Mouse (Mus musculus) stomach, postnatal 0 days (tissue): ENCODE results near the gene Ftsj1. TPM values are rescaled to one million over a fixed set of nuclear protein-coding genes. Genes with fewer than 3 reads are reported as not detected.

Source experiments
- ATAC-seq: fragments of 200-750 bp; cut with Nextera tagmentation; 2 replicates; pipeline ENCODE4 v1.8.0; 2017; ENCODE audit not compliant: low FRiP score, low TSS enrichment
- DNase-seq: peaks from one replicate; pipeline ENCODE4 v3.0.0-alpha.2; 2016; ENCODE audit warnings: low spot score
- H3K27ac ChIP-seq: fragments of 300-500 bp; sonication (generic); replicated peaks from 2 replicates; pipeline ENCODE4 v1.5.1; 2014; ENCODE audit warnings: mild to moderate bottlenecking, control low read depth
- H3K27me3 ChIP-seq: fragments of 300-500 bp; sonication (generic); 2 replicates; pipeline ENCODE4 v1.6.1; 2014; ENCODE audit warnings: low read length; ENCODE audit not compliant: control insufficient read depth, insufficient read depth
- H3K36me3 ChIP-seq: fragments of 300-500 bp; sonication (generic); 2 replicates; pipeline ENCODE4 v1.6.1; 2014; ENCODE audit warnings: low read length, mixed read lengths; ENCODE audit not compliant: control insufficient read depth, insufficient read depth
- H3K4me1 ChIP-seq: fragments of 300-500 bp; sonication (generic); replicated peaks from 2 replicates; pipeline ENCODE4 v1.6.1; 2014; ENCODE audit warnings: antibody characterized with exemption; ENCODE audit not compliant: control insufficient read depth, insufficient read depth
- H3K4me2 ChIP-seq: fragments of 300-500 bp; sonication (generic); replicated peaks from 2 replicates; pipeline ENCODE4 v1.6.1; 2014; ENCODE audit warnings: low read depth, mild to moderate bottlenecking, control low read depth, moderate library complexity
- H3K4me3 ChIP-seq: fragments of 300-500 bp; sonication (generic); 2 replicates; pipeline ENCODE4 v1.5.1; 2014; ENCODE audit warnings: low read depth, low read length, control low read depth
- H3K9ac ChIP-seq: fragments of 300-500 bp; sonication (generic); 2 replicates; pipeline ENCODE4 v1.6.1; 2014; ENCODE audit warnings: mild to moderate bottlenecking, low read length, control low read depth, mixed read lengths
- H3K9me3 ChIP-seq: fragments of 300-500 bp; sonication (generic); 2 replicates; pipeline ENCODE4 v1.6.1; 2016; ENCODE audit warnings: low read length; ENCODE audit not compliant: control insufficient read depth
- CTCF ChIP-seq: IDR thresholded peaks from 2 replicates; pipeline ENCODE4 v1.5.1; 2016; ENCODE audit warnings: antibody characterized with exemption, low read depth, mild to moderate bottlenecking, moderate library complexity
- EP300 ChIP-seq: optimal IDR thresholded peaks from 2 replicates; pipeline ENCODE3; 2016; ENCODE audit warnings: antibody characterized with exemption
- WGBS: fragments of 180-500 bp; shearing (Covaris S2); extraction: QIAGEN DNeasy Blood & Tissue Kit; methylation state at CpG from one replicate; pipeline ENCODE4 v1.1.7; 2014; 5-methylcytosine and 5-hydroxymethylcytosine counted together
- polyA plus RNA-seq: library from polyadenylated mRNA; unstranded; fragments of >200 nt; fragmentation: Nextera tagmentation; extraction: Ambion mirVana; gene quantifications from 2 replicates; pipeline ENCODE4 v1.2.1, GENCODE M21; 2015

Ftsj1 gene
- polyA plus RNA-seq, 1 experiment from 2014 or later: 20.3 TPM

DNA sequence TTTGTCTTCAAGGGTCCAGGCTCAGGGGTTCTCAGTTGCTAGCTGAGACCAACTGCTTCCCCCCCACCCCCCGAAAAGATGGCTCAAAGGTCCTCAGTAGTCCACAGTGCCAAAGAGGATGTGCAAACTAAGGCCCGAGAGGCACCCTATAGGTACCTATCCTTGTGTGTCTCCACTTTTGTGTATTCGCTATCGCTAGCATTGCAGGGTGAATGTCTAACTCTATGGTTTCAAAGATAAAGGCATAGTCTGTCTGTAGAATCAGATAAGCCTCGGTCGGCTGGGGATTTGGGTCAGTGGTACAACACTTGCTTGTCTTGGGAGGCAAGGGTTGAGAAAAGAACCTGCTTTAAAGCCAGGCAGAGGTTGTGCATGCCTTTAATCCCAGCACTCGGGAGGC is 28.7 kb downstream of the Ftsj1 start:
- H3K9ac ChIP-seq: no peak overlapping the region
- DNase-seq (no peak), ATAC-seq (no peak)
- TF ChIP-seq EP300 (no peak), CTCF (no peak)
- H3K4me2 ChIP-seq: no peak overlapping the region
- H3K27ac ChIP-seq: no peak overlapping the region
- H3K36me3 ChIP-seq: no peaks in the 10 kb centered on the region
- H3K4me3 ChIP-seq: no peak overlapping the region
- H3K9me3 ChIP-seq: no peaks in the 10 kb centered on the region
- 87% methylated on average over 7 of the region's 7 CpGs for WGBS
- H3K4me1 ChIP-seq: no peaks in the 10 kb centered on the region
- H3K27me3 ChIP-seq: no peaks in the 10 kb centered on the region

- no peak for DNase-seq
- Histone ChIP-seq H3K27ac (no peak overlapping the region), H3K36me3 (no peaks in the 10 kb centered on the region), H3K27me3 (no peaks in the 10 kb centered on the region), H3K9me3 (no peaks in the 10 kb centered on the region), H3K4me3 (no peak overlapping the region), H3K9ac (no peak overlapping the region), H3K4me1 (no peaks in the 10 kb centered on the region), H3K4me2 (no peak overlapping the region)
- ATAC-seq: no peak
- WGBS: 41% methylated on average over 7 of the region's 7 CpGs
- TF ChIP-seq EP300 (no peak), CTCF (no peak)
These were observed 29.4 kb downstream of the Ftsj1 start for GRCm38 (mm10) chrX:8222678-8223421.

DNA sequence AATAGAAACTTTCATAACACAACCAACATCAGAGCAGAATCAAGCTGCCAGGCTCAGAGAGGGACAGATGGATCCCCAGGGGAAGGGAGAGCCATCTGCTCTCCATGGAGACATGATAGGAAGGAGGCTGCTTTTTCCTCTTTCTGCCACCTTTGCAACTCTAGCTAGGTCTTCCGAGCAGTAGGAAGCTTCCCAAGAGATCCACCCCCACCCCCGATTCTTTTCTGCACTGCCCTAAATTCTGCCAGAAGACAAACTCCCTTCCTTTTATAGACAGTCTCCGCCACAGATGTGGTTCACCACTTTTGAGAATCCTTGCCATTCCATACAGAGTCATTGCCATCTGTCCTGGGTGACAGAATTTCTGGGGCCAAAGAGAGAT is 29.9 kb downstream of the Ftsj1 start:
- Histone ChIP-seq H3K9ac (no peak overlapping the region), H3K36me3 (no peaks in the 10 kb centered on the region), H3K4me1 (no peaks in the 10 kb centered on the region), H3K4me2 (no peak overlapping the region), H3K9me3 (no peaks in the 10 kb centered on the region), H3K27ac (no peak overlapping the region), H3K4me3 (no peak overlapping the region), H3K27me3 (no peaks in the 10 kb centered on the region)
- no peak for ATAC-seq
- 62% methylated on average over 3 of the region's 3 CpGs for WGBS
- no peak for DNase-seq
- TF ChIP-seq EP300 (no peak), CTCF (no peak)

GRCm38 (mm10) chrX:8219651-8220050 is 32.6 kb downstream of the Ftsj1 start:
- H3K4me1 ChIP-seq: no peaks in the 10 kb centered on the region
- no peaks in the 10 kb centered on the region for H3K36me3 ChIP-seq
- no peaks in the 10 kb centered on the region for H3K27me3 ChIP-seq
- H3K9ac ChIP-seq: no peak overlapping the region
- ATAC-seq: no peak
- H3K4me2 ChIP-seq: no peak overlapping the region
- TF ChIP-seq CTCF (no peak), EP300 (no peak)
- H3K9me3 ChIP-seq: no peaks in the 10 kb centered on the region
- H3K27ac ChIP-seq: no peak overlapping the region
- no peak overlapping the region for H3K4me3 ChIP-seq
- DNase-seq: no peak
- 39% methylated on average over 8 of the region's 8 CpGs for WGBS

- H3K36me3 ChIP-seq: no peaks in the 10 kb centered on the region
- no peaks in the 10 kb centered on the region for H3K9me3 ChIP-seq
- DNase-seq (no peak), ATAC-seq (no peak)
- H3K27ac ChIP-seq: no peak overlapping the region
- no peak overlapping the region for H3K4me3 ChIP-seq
- H3K4me1 ChIP-seq: no peaks in the 10 kb centered on the region
- no peak overlapping the region for H3K9ac ChIP-seq
- TF ChIP-seq CTCF (no peak), EP300 (no peak)
- no peak overlapping the region for H3K4me2 ChIP-seq
- 62% methylated on average over 2 of the region's 2 CpGs for WGBS
- H3K27me3 ChIP-seq: no peaks in the 10 kb centered on the region
These were observed 34.1 kb downstream of the Ftsj1 start for GRCm38 (mm10) chrX:8218114-8218513.

GRCm38 (mm10) chrX:8217383-8217782 is 34.8 kb downstream of the Ftsj1 start:
- ATAC-seq (no peak), DNase-seq (no peak)
- H3K4me3 ChIP-seq: no peak overlapping the region
- TF ChIP-seq CTCF (no peak), EP300 (no peak)
- H3K4me1 ChIP-seq: no peaks in the 10 kb centered on the region
- 42% methylated on average over 6 of the region's 6 CpGs for WGBS
- no peaks in the 10 kb centered on the region for H3K9me3 ChIP-seq
- no peak overlapping the region for H3K9ac ChIP-seq
- H3K27me3 ChIP-seq: no peaks in the 10 kb centered on the region
- no peak overlapping the region for H3K4me2 ChIP-seq
- no peaks in the 10 kb centered on the region for H3K36me3 ChIP-seq
- no peak overlapping the region for H3K27ac ChIP-seq
